Mouse (Mus musculus) adrenal gland, postnatal 10 days (tissue): ENCODE results near the gene Cyp17a1. TPM values are rescaled to one million over a fixed set of nuclear protein-coding genes. Genes with fewer than 3 reads are reported as not detected.

Experiments
- DNase-seq: peaks from one replicate; pipeline ENCODE4 v3.0.0; 2021; ENCODE audit warnings: mixed read lengths
- long read RNA-seq, 2 experiments: library from polyadenylated mRNA; stranded (forward); transcript quantifications; one replicate each; pipeline ENCODE4 v2.0.0; 2021
- total RNA-seq, 2 experiments: library from RNA; stranded (reverse); gene quantifications; 2 replicates each; pipeline ENCODE4 v1.2.3; 2021

The Cyp17a1 gene
- 1 to 10 TPM; 1.3 to 9.6 TPM for total RNA-seq
- long read RNA-seq, experiment 1, transcript Cyp17a1-201 (8 exons, 1,815 nt): major isoform, 17 of 20 reads
- long read RNA-seq, experiment 1, partial matches to known transcripts: 1 of 20 reads
- long read RNA-seq, experiment 1, other reads (novel, unspliced or antisense): 2 of 20 reads
- long read RNA-seq, experiment 2, partial matches to known transcripts: 0 of 3 reads
- long read RNA-seq, experiment 2, other reads (novel, unspliced or antisense): 1 of 3 reads

- peak; percentile 61 for DNase-seq
Observed at GRCm38 (mm10) chr19:46672766-46673418, at the start of gene Cyp17a1. Gene Cyp17a1 (minus strand): TSS chr19:46673172.

GRCm38 (mm10) chr19:46718150-46718549 lies 45.2 kb upstream of the Cyp17a1 start:
- no peak for DNase-seq

GRCm38 (mm10) chr19:46715016-46715415 lies 42.0 kb upstream of the Cyp17a1 start:
- peak; percentile 49 for DNase-seq

- DNase-seq: no peak
Observed at GRCm38 (mm10) chr19:46714234-46714633, 41.3 kb upstream of the Cyp17a1 start.

GRCm38 (mm10) chr19:46710614-46711013 lies 37.6 kb upstream of the Cyp17a1 start:
- no peak for DNase-seq

- DNase-seq: peak; percentile 89
Observed at GRCm38 (mm10) chr19:46707296-46708151, 34.6 kb upstream of the Cyp17a1 start, which contains the start of gene As3mt. Gene As3mt (plus strand): TSS chr19:46707458.

- DNase-seq: no peak
Observed at GRCm38 (mm10) chr19:46706540-46707295, 33.7 kb upstream of the Cyp17a1 start.

- DNase-seq: no peak
Observed at GRCm38 (mm10) chr19:46705779-46706495, 33.0 kb upstream of the Cyp17a1 start.

- no peak for DNase-seq
Observed at GRCm38 (mm10) chr19:46701156-46701555, 28.2 kb upstream of the Cyp17a1 start.

- no peak for DNase-seq
Observed at GRCm38 (mm10) chr19:46699011-46699481, 26.1 kb upstream of the Cyp17a1 start.

GRCm38 (mm10) chr19:46697840-46698517 lies 25.0 kb upstream of the Cyp17a1 start:
- no peak for DNase-seq

- peak; percentile 55 for DNase-seq
Observed at GRCm38 (mm10) chr19:46696943-46697342, 24.0 kb upstream of the Cyp17a1 start.

GRCm38 (mm10) chr19:46696482-46696881 lies 23.5 kb upstream of the Cyp17a1 start:
- DNase-seq: no peak

GRCm38 (mm10) chr19:46693146-46693545 lies 20.2 kb upstream of the Cyp17a1 start:
- DNase-seq: no peak

- no peak for DNase-seq
Observed at GRCm38 (mm10) chr19:46691078-46691477, 18.1 kb upstream of the Cyp17a1 start.

- no peak for DNase-seq
Observed at GRCm38 (mm10) chr19:46690387-46690786, 17.4 kb upstream of the Cyp17a1 start.

- peak; percentile 91 for DNase-seq
Observed at GRCm38 (mm10) chr19:46689460-46690372, 16.7 kb upstream of the Cyp17a1 start, which contains the start of gene Borcs7. Gene Borcs7 (plus strand): TSS chr19:46689906.

- DNase-seq: no peak
Observed at GRCm38 (mm10) chr19:46679720-46680383, 6.9 kb upstream of the Cyp17a1 start.

- DNase-seq: no peak
Observed at GRCm38 (mm10) chr19:46675641-46676040, 2.7 kb upstream of the Cyp17a1 start.
